Mouse (Mus musculus) kidney, adult 2 months (tissue): Measurements from ENCODE around the gene 1110051M20Rik.
"Not testable (repeated sequence)": the region's sequence is repeated elsewhere in the genome, so short reads cannot be mapped to it uniquely, and the experiment has no call there.

ENCODE experiments used
- CTCF ChIP-seq: fragments of 200-500 bp; conservative IDR thresholded peaks from 2 replicates; pipeline ENCODE4 v1.5.1; 2011; ENCODE audit warnings: low read depth, mild to moderate bottlenecking, control low read depth, low read length, moderate library complexity, mixed read lengths; ENCODE audit not compliant: insufficient read depth, insufficient read length
- POLR2A ChIP-seq: fragments of 200-500 bp; IDR thresholded peaks from one replicate; pipeline ENCODE4 v1.6.1; 2011; ENCODE audit warnings: low read depth, low read length, control low read depth

GRCm38 (mm10) chr2:91237511-91238080, 206.9 kb downstream of the 1110051M20Rik start:
- 0 out of 2 replicates have a peak, but pooled peaks have one; percentile 16 for TF ChIP-seq CTCF
- not testable (repeated sequence) for TF ChIP-seq POLR2A
